Mouse (Mus musculus) midbrain, postnatal 0 days (tissue): Measurements from ENCODE around the gene Ssxb10. TPM values are rescaled to one million over a fixed set of nuclear protein-coding genes. Genes with fewer than 3 reads are reported as not detected.
"Not testable (repeated sequence)": the region's sequence is repeated elsewhere in the genome, so short reads cannot be mapped to it uniquely, and the experiment has no call there.

ENCODE experiments used
- ATAC-seq: fragments of 200-750 bp; cut with Nextera tagmentation; 2 replicates; pipeline ENCODE4 v1.8.0; 2017; ENCODE audit warnings: moderate number of reproducible peaks, mild to moderate bottlenecking, moderate TSS enrichment, moderate library complexity; ENCODE audit not compliant: low FRiP score
- DNase-seq: peaks from one replicate; pipeline ENCODE4 v3.0.0-alpha.2; 2015; ENCODE audit warnings: low spot score
- H3K27ac ChIP-seq: fragments of 300-500 bp; sonication (generic); 2 replicates; pipeline ENCODE4 v1.5.1; 2014; ENCODE audit warnings: low read depth, mild to moderate bottlenecking, low read length, mixed read lengths
- H3K27me3 ChIP-seq: fragments of 300-500 bp; sonication (generic); 2 replicates; pipeline ENCODE4 v1.6.1; 2014; ENCODE audit warnings: low read length, control low read depth, mixed read lengths; ENCODE audit not compliant: insufficient read depth
- H3K36me3 ChIP-seq: fragments of 300-500 bp; sonication (generic); 2 replicates; pipeline ENCODE4 v1.6.1; 2014; ENCODE audit warnings: low read length, control low read depth, mixed read lengths; ENCODE audit not compliant: insufficient read depth
- H3K4me1 ChIP-seq: fragments of 300-500 bp; sonication (generic); 2 replicates; pipeline ENCODE4 v1.6.1; 2014; ENCODE audit warnings: mild to moderate bottlenecking, control low read depth, antibody characterized with exemption, low read length, mixed read lengths; ENCODE audit not compliant: insufficient read depth
- H3K4me2 ChIP-seq: fragments of 300-500 bp; sonication (generic); 2 replicates; pipeline ENCODE4 v1.6.1; 2014; ENCODE audit warnings: low read depth, mild to moderate bottlenecking, low read length, mixed read lengths; ENCODE audit not compliant: poor library complexity, severe bottlenecking
- H3K4me3 ChIP-seq: fragments of 300-500 bp; sonication (generic); 2 replicates; pipeline ENCODE4 v1.5.1; 2014; ENCODE audit warnings: low read depth, mild to moderate bottlenecking, low read length, moderate library complexity
- H3K9ac ChIP-seq: fragments of 300-500 bp; sonication (generic); replicated peaks from 2 replicates; pipeline ENCODE4 v1.6.1; 2014; ENCODE audit warnings: mild to moderate bottlenecking, low read length, moderate library complexity, mixed read lengths; ENCODE audit not compliant: poor library complexity, severe bottlenecking
- H3K9me3 ChIP-seq: fragments of 300-500 bp; sonication (generic); 2 replicates; pipeline ENCODE4 v1.6.1; 2016; ENCODE audit warnings: low read length, control low read depth
- CTCF ChIP-seq: IDR thresholded peaks from 2 replicates; pipeline ENCODE4 v1.5.1; 2016; ENCODE audit warnings: antibody characterized with exemption, mild to moderate bottlenecking
- WGBS: fragments of 180-500 bp; shearing (Covaris S2); extraction: QIAGEN DNeasy Blood & Tissue Kit; methylation state at CpG from one replicate; pipeline ENCODE4 v1.1.7; 2014; 5-methylcytosine and 5-hydroxymethylcytosine counted together
- polyA plus RNA-seq: library from polyadenylated mRNA; unstranded; fragments of >200 nt; fragmentation: Nextera tagmentation; extraction: Ambion mirVana; gene quantifications from 2 replicates; pipeline ENCODE4 v1.2.1, GENCODE M21; 2015
- total RNA-seq: library from RNA; depleted of rRNA; stranded (reverse); fragments of >200 nt; gene quantifications from 2 replicates; pipeline ENCODE4 v1.2.3, GENCODE M21; 2014; rRNA removed

Ssxb10 gene
- total RNA-seq (not detected in 2 replicates), polyA plus RNA-seq (not detected in 2 replicates)

DNA sequence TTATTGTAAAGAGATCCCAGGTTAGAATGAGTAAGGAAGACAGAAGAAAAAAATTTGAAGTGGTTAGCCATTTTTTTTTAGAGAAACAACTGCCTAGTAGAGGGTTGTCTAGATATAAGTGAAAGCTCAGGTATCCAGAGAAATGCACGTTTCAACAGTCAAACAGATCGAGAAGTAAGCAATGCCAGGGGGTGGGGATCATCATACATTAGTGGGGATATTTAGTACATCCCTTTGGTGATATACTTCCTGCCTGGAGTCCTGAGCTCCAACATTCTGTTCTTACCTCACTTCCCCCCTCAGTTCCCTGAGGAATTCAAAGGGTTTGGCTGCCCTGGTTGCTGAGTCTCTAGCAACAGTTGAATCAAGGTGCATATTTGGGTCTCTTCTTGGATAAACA lies at the start of gene Ssxb10:
Gene Ssxb10 (plus strand): TSS at position 301 of the 400 bp plus-strand sequence.
- H3K9ac ChIP-seq: no peak within 1 kb of the TSS
- no peak for ATAC-seq

DNA sequence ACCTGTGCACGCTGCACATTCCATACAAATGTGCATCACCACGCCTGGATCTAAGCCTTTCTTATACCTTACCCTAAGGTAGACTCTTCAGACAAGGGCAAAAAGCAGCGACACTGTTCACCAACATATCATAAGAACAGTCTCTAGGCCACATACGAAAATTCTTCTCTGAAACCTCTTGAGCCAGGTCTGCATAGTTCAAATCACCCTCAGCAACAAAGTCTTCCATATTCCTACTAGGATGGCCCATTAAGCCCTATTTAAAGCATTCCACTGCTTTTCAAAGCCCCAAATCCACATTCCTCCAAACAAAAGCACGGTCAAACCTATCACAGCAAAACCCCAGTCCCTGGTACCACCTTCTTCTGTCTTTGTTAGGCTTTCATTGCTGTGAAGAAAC lies 38.6 kb upstream of the Ssxb10 start:
- Histone ChIP-seq H3K9ac (no peak overlapping the region), H3K9me3 (no peaks in the 10 kb centered on the region), H3K4me2 (no peak overlapping the region), H3K27me3 (no peaks in the 10 kb centered on the region), H3K4me1 (no peaks in the 10 kb centered on the region), H3K27ac (no peak overlapping the region), H3K4me3 (no peak overlapping the region), H3K36me3 (no peaks in the 10 kb centered on the region)
- ATAC-seq (no peak), DNase-seq (no peak)
- no peak for TF ChIP-seq CTCF
- WGBS: 77% methylated on average over 5 of the region's 5 CpGs

More for the DNA sequence above, at the start of gene Ssxb10:
- H3K4me2 ChIP-seq: no peak within 1 kb of the TSS
- no peak within 1 kb of the TSS for H3K4me3 ChIP-seq
- no peaks in the 10 kb centered on the region for H3K36me3 ChIP-seq
- no peaks in the 10 kb centered on the region for H3K27me3 ChIP-seq
- 50% methylated on average over 2 of the region's 2 CpGs for WGBS
- H3K27ac ChIP-seq: no peak within 1 kb of the TSS
- H3K9me3 ChIP-seq: 0 out of 2 replicates have a peak, but pooled peaks cover 5% of the 10 kb centered on the region
- H3K4me1 ChIP-seq: no peaks in the 10 kb centered on the region
- no peak for DNase-seq
- TF ChIP-seq CTCF: no peak

GRCm38 (mm10) chrX:8309302-8309701 lies 17.9 kb upstream of the Ssxb10 start:
- no peaks in the 10 kb centered on the region for H3K36me3 ChIP-seq
- H3K4me2 ChIP-seq: no peak overlapping the region
- H3K27me3 ChIP-seq: no peaks in the 10 kb centered on the region
- no peaks in the 10 kb centered on the region for H3K4me1 ChIP-seq
- no peak for DNase-seq
- no peak overlapping the region for H3K9ac ChIP-seq
- TF ChIP-seq CTCF: no peak
- no peak overlapping the region for H3K27ac ChIP-seq
- no peaks in the 10 kb centered on the region for H3K9me3 ChIP-seq
- no peak overlapping the region for H3K4me3 ChIP-seq
- no peak for ATAC-seq
- WGBS: 93% methylated on average over 1 of the region's 1 CpGs

- H3K4me1 ChIP-seq, H3K9me3 ChIP-seq, H3K27ac ChIP-seq, H3K9ac ChIP-seq, H3K36me3 ChIP-seq, H3K27me3 ChIP-seq, H3K4me3 ChIP-seq, DNase-seq, ATAC-seq, H3K4me2 ChIP-seq: not testable (repeated sequence)
- WGBS: 15% methylated on average over 7 of the region's 7 CpGs
- peak; percentile 26; the same call in 1 of the 2 replicates for TF ChIP-seq CTCF
Observed at GRCm38 (mm10) chrX:8314905-8315304, 12.3 kb upstream of the Ssxb10 start.

GRCm38 (mm10) chrX:8366678-8367077 lies 39.5 kb downstream of the Ssxb10 start, which contains the start of gene Ssxb9:
Gene Ssxb9 (plus strand): TSS chrX:8366978.
- not testable (repeated sequence) for H3K9me3 ChIP-seq, H3K27me3 ChIP-seq, H3K27ac ChIP-seq, H3K4me1 ChIP-seq, DNase-seq, H3K4me3 ChIP-seq, ATAC-seq, H3K9ac ChIP-seq, H3K4me2 ChIP-seq, H3K36me3 ChIP-seq
- 28% methylated on average over 1 of the region's 1 CpGs for WGBS

Other genes with a start within 250 kb of the Ssxb10 start
- gene Was, start 236.9 kb upstream of the Ssxb10 start, total RNA-seq: 0.52 and 0.60 TPM in 2 replicates
- gene Was, start 236.9 kb upstream of the Ssxb10 start, polyA plus RNA-seq: 0.15 and 0.30 TPM in 2 replicates
- 324 and 337 TPM in 2 replicates for gene Wdr13, start 194.5 kb upstream of the Ssxb10 start, total RNA-seq
- gene Wdr13, start 194.5 kb upstream of the Ssxb10 start, polyA plus RNA-seq: 59.9 and 60.4 TPM in 2 replicates
- gene Rbm3, start 181.5 kb upstream of the Ssxb10 start, total RNA-seq: 371 and 394 TPM in 2 replicates
- 429 and 432 TPM in 2 replicates for gene Rbm3, start 181.5 kb upstream of the Ssxb10 start, polyA plus RNA-seq
- gene Tbc1d25, start 151.2 kb upstream of the Ssxb10 start, total RNA-seq: 21.2 and 24.7 TPM in 2 replicates
- gene Tbc1d25, start 151.2 kb upstream of the Ssxb10 start, polyA plus RNA-seq: 17.6 and 20.7 TPM in 2 replicates
- 24.7 and 26.6 TPM in 2 replicates for gene Ebp, start 133.9 kb upstream of the Ssxb10 start, total RNA-seq
- gene Ebp, start 133.9 kb upstream of the Ssxb10 start, polyA plus RNA-seq: 22.9 and 26.9 TPM in 2 replicates
- 59.9 and 68.0 TPM in 2 replicates for gene Porcn, start 120.9 kb upstream of the Ssxb10 start, total RNA-seq
- 42.3 and 44.4 TPM in 2 replicates for gene Porcn, start 120.9 kb upstream of the Ssxb10 start, polyA plus RNA-seq
- 39.6 and 39.9 TPM in 2 replicates for gene Ftsj1, start 75.0 kb upstream of the Ssxb10 start, total RNA-seq
- gene Ftsj1, start 75.0 kb upstream of the Ssxb10 start, polyA plus RNA-seq: 35.4 and 39.9 TPM in 2 replicates
- 14.4 and 22.4 TPM in 2 replicates for gene Slc38a5, start 56.3 kb upstream of the Ssxb10 start, total RNA-seq
- 17.1 and 17.5 TPM in 2 replicates for gene Slc38a5, start 56.3 kb upstream of the Ssxb10 start, polyA plus RNA-seq
- gene Ssxb9, start 39.6 kb downstream of the Ssxb10 start, total RNA-seq: not detected in 2 replicates
- not detected in 2 replicates for gene Ssxb9, start 39.6 kb downstream of the Ssxb10 start, polyA plus RNA-seq
- not detected in 2 replicates for gene Ssxb1, start 85.9 kb downstream of the Ssxb10 start, total RNA-seq
- not detected in 2 replicates for gene Ssxb1, start 85.9 kb downstream of the Ssxb10 start, polyA plus RNA-seq
- gene Ssxb2, start 134.3 kb downstream of the Ssxb10 start, total RNA-seq: not detected in 2 replicates
- gene Ssxb2, start 134.3 kb downstream of the Ssxb10 start, polyA plus RNA-seq: not detected in 2 replicates
- gene Gm14459, start 197.5 kb downstream of the Ssxb10 start, total RNA-seq: not detected in 2 replicates
- not detected in 2 replicates for gene Gm14459, start 197.5 kb downstream of the Ssxb10 start, polyA plus RNA-seq
- not detected in 2 replicates for gene Ssxb6, start 220.8 kb downstream of the Ssxb10 start, total RNA-seq
- gene Ssxb6, start 220.8 kb downstream of the Ssxb10 start, polyA plus RNA-seq: not detected in 2 replicates